Mouse (Mus musculus): ENCODE results near the gene Rrh. TPM values are rescaled to one million over a fixed set of nuclear protein-coding genes. Genes with fewer than 3 reads are reported as not detected.
A peak's percentile ranks its signal among the peaks of the same experiment; 100 is the strongest.

Gene Rrh
- total RNA-seq, 2 experiments from 2014 or later: 0.57 to 0.96 TPM

DNA sequence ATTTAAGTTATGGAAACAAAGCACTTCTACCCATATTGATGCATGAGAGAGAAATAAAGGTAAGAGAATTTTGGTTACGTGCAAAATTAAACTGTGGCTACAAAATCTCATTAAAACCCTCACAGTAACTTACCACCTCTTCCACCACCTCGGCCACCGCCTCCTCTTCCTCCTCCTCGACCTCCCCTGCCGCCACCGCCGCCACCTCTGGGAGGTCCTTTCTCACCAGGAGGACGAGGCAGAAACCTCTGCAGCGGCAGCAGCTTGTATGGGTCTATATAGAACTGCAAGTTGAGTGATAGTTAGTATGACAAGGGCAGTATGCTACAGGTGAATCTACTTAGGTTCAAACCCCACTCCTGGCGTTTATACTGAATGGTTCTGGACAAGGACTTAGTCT is 4.3 kb upstream of the Rrh start:
- DNase-seq (ENCODE audit: extremely low spot score in 1 of 2, low spot score in 2 of 2): no peak
- no peak overlapping the region for H3K4me3 ChIP-seq
- no peak for TF ChIP-seq CTCF (IDR thresholded peaks at IDR 0.05)
- intact Hi-C loops (cut with DNase I): loop anchor here (5.0 kb wide), 1 partner anchor 99 kb away; no protein-coding TSS in a partner anchor
- no peak overlapping the region for H3K27ac ChIP-seq

DNA sequence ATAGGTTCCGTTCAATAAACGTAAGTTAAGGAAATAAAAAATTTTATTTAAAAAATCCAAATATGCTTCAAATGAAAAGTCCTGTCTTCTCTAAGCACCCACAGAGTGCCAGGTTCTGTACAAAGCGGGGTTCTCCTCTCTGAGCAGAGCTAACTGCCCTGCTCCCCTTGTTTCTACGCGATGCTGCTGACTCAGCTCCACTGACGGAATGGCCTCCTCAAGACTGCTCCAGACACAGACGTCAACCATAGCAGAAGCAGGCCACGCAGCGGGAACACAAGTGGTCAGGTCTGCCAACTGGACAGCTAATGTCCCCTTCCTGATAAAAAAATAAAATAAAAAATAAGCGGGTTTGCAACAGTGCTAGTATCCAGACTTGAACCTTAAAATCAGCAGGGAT is 2.5 kb upstream of the Rrh start:
- TF ChIP-seq CTCF (IDR thresholded peaks at IDR 0.05): no peak
- Histone ChIP-seq H3K4me3 (no peak overlapping the region), H3K27ac (no peak overlapping the region)
- no peak for DNase-seq (ENCODE audit: extremely low spot score in 1 of 2, low spot score in 2 of 2)
- intact Hi-C loops (cut with DNase I): loop anchor here (5.0 kb wide), 1 partner anchor 98 kb away; no protein-coding TSS in a partner anchor

DNA sequence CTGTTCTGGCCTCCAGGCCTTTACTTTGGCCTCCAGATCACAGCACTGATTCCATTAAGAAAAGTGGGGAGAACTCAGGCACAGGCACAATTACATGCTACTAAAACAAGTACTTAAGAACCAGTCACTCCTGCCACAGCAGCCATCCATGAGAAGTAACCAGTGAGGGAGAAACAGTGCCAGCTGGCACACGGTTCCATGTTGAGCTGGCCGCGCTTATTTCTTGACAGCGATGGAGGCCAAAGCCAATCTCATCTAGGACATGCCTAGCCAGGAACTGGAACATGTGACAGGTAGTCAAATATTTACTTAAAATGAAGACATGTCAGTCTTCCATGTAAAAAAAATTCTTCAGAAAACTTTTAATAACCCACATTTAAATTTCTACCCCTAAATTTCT is 1.8 kb upstream of the Rrh start:
- Histone ChIP-seq H3K4me3 (no peak overlapping the region), H3K27ac (no peak overlapping the region)
- no peak for DNase-seq (ENCODE audit: extremely low spot score in 1 of 2, low spot score in 2 of 2)
- intact Hi-C loops (cut with DNase I): no loop called here
- TF ChIP-seq CTCF (IDR thresholded peaks at IDR 0.05): no peak

DNA sequence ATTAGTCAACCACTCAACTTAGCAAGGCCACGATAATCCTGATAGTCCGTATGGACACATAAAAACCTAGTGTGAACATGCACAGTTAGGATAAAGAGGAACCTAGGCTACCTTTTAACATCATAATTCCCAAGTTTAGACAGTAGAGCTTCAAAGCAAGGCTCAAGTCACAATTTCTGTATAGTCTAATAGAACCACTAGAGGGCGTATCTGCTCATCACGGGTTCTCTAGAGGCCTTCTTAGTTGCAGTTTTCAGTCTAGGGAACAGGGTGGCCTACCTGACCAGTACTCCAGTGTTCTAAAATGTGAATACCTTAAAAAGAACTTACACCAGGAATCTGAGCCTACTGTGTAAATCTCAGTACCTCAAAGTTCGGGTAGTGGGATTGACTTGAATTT is 906 bp upstream of the Rrh start:
- intact Hi-C loops (cut with DNase I): loop anchor here (1.0 kb wide), 1 partner anchor 256 kb away; no protein-coding TSS in a partner anchor
- Histone ChIP-seq H3K27ac (no peak overlapping the region), H3K4me3 (no peak overlapping the region)
- no peak for DNase-seq (ENCODE audit: extremely low spot score in 1 of 2, low spot score in 2 of 2)
- TF ChIP-seq CTCF (IDR thresholded peaks at IDR 0.05): peak; percentile 78

DNA sequence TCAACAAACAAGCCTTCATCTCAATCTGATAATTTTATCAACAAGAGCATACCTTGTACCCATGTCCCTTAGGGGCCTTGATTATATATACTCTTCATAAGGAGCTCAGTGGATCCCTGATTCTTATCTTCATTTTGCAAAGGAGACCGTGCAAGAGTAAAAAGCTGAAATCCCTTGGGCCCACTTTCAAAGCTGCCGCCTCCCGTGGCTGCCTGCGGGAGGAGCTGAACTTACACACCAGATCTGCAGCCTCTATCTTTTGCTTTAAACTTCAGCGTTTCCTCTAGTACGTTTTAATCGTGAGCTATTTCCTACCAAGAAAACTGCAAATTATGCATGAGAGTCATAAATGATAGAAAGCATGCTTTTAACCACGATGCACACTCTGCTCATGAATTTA is 651 bp downstream of the Rrh start:
- intact Hi-C loops (cut with DNase I): no loop called here
- no peak for TF ChIP-seq CTCF (IDR thresholded peaks at IDR 0.05)
- Histone ChIP-seq H3K4me3 (no peak overlapping the region), H3K27ac (no peak overlapping the region)
- DNase-seq (ENCODE audit: extremely low spot score in 1 of 2, low spot score in 2 of 2): no peak

DNA sequence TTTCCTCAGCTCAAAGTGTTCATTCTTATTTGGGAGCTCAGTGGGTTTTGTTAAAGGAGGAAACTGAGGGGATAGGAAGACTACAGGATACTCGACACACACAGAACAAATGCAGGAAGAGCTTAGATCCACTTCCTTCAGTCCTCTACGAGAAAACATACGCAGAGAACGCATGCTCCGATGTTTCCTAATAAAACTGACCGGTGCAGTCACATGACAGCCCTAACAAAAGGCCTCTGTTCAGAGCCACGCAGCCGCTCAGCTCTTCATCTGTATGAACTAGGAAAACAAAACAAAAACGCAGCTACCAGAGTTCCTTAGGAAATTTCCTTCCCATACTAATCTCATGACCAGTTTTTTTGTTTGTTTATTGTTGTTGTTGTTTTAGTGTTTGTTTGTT is 1.5 kb downstream of the Rrh start:
- Histone ChIP-seq H3K4me3 (no peak overlapping the region), H3K27ac (no peak overlapping the region)
- DNase-seq (ENCODE audit: extremely low spot score in 1 of 2, low spot score in 2 of 2): no peak
- no peak for TF ChIP-seq CTCF (IDR thresholded peaks at IDR 0.05)
- intact Hi-C loops (cut with DNase I): no loop called here

DNA sequence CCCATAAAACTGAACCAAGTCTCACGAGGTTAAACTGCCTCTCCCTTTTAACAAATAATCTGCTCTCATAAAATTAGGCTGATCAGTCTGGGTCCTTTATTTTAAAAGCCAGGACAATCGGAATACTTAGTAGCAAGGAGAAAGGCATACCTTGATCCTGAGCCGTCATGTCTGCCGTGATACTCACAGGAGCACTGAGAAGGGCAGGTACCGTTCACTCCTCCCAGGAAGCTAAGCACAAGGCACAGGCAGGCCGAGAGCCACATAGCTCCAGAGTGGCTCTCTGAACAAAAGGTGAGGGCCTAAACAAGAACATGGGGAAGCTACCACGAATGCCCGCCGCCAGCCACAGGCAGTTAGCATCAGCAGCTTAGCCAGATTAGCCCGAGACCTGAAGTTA is 18.6 kb downstream of the Rrh start, which contains the start of gene Lrit3:
Gene Lrit3 (minus strand): TSS at position 266 of the 400 bp plus-strand sequence.
- no peak for DNase-seq (ENCODE audit: extremely low spot score in 1 of 2, low spot score in 2 of 2)
- no peak within 1 kb of the TSS for H3K27ac ChIP-seq
- no peak within 1 kb of the TSS for H3K4me3 ChIP-seq
- TF ChIP-seq CTCF (IDR thresholded peaks at IDR 0.05): no peak
- intact Hi-C loops (cut with DNase I): no loop called here

DNA sequence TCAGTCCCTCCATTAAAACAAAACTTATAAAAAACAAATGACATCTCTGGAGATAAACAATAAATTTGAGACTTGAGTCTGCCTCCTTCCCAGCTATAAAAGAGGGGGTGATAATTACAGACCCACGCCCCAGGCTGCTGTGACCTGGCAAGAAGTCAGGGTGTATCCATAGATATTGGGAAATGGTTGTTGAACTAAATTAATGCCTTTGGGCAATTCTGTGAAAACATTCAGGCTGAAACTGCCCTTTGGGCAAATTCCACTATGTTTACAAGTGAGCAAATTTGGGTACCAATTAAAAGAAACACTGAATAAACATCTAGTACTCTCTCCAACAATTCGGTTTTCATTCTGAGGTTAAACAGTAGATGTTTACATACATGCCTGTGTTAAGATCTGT is 23.4 kb downstream of the Rrh start:
- no peak for TF ChIP-seq CTCF (IDR thresholded peaks at IDR 0.05)
- no peak for DNase-seq (ENCODE audit: extremely low spot score in 1 of 2, low spot score in 2 of 2)
- intact Hi-C loops (cut with DNase I): no loop called here

DNA sequence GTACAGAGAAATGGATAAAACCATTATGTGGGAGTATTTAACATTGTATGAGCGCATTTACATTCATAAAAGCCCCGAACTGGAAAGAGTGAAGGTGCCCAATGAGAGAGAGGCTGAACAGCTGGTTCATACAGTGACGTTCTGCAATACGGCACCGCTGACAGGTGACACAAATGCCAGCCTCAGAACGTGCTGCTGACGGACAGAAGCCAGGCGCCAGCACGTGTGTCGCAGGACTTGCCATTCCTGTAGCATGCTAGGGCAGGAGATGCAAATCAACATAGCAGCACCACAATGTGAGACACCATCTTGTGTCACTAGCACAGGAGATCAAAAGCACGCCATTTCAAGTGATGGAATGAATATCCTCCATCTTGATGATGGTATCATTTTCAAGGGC is 23.8 kb downstream of the Rrh start:
- no peak overlapping the region for H3K4me3 ChIP-seq
- intact Hi-C loops (cut with DNase I): no loop called here
- no peak overlapping the region for H3K27ac ChIP-seq
- no peak for TF ChIP-seq CTCF (IDR thresholded peaks at IDR 0.05)
- no peak for DNase-seq (ENCODE audit: extremely low spot score in 1 of 2, low spot score in 2 of 2)

More for the DNA sequence above, 23.4 kb downstream of the Rrh start:
- Histone ChIP-seq H3K4me3 (no peak overlapping the region), H3K27ac (no peak overlapping the region)

DNA sequence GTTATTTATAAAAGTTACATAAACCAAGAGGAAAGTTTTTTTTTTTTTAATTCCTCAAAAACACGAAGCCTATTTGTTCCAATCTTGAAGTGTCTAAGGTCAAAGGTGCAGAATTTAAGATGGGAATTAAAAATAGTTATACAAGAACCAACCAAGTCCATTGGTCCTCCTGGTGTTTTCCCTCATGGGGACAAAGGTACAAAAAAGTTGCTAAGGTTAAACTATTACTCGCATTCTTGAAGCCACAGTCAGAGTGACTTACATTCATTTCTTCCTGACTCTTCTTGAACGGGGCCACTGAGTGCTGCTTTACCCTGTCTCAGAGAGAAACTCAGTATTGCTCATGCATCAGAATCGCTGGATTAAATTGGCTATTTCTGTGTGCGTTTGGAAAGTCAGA is 25.0 kb downstream of the Rrh start:
- no peak for DNase-seq (ENCODE audit: extremely low spot score in 1 of 2, low spot score in 2 of 2)
- no peak for TF ChIP-seq CTCF (IDR thresholded peaks at IDR 0.05)
- Histone ChIP-seq H3K27ac (no peak overlapping the region), H3K4me3 (no peak overlapping the region)
- intact Hi-C loops (cut with DNase I): no loop called here

DNA sequence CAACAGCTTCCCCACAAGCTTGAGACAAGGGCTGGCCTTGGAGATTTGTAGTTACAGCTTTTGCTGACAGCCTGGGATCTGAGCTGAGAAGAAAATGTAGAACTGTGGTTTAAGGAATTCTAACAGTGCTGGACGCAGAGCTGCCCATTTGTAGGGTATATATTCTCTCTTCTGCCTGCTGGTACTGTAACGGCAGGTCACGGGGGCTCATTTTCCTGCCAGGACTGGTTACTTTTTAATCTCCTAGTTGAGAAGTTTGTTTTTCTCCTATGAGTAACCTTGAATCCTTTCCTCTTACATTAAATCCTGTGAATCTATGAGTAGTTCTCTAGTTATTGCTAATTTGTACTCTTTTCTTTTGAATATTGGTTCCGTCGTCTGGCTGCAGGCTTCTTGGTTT is 28.6 kb downstream of the Rrh start:
- no peak for TF ChIP-seq CTCF (IDR thresholded peaks at IDR 0.05)
- intact Hi-C loops (cut with DNase I): no loop called here
- no peak for DNase-seq (ENCODE audit: extremely low spot score in 1 of 2, low spot score in 2 of 2)
- no peak overlapping the region for H3K4me3 ChIP-seq
- H3K27ac ChIP-seq: no peak overlapping the region

DNA sequence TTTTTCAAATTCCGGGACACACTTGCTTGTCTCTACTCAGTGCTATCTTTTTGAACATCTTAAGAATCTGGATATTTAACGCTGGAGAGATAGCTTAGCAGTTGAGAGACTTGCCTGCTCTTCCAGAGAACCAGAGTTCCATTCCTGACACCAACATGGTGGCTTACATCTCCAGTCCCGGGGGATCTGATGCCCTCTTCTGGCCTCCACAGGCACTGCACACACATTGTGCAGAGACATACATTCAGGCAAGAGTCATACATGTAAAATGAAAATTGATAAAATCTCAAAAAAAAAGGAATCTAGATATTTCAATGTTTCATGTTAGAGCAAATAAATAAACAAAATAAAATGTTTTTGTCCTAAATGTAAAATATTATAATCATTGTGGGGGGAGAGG is 39.6 kb downstream of the Rrh start:
- no peak for DNase-seq (ENCODE audit: extremely low spot score in 1 of 2, low spot score in 2 of 2)
- TF ChIP-seq CTCF (IDR thresholded peaks at IDR 0.05): no peak; the same call in 1 of the 2 replicates
- intact Hi-C loops (cut with DNase I): no loop called here
- H3K4me3 ChIP-seq: no peak overlapping the region
- H3K27ac ChIP-seq: no peak overlapping the region

DNA sequence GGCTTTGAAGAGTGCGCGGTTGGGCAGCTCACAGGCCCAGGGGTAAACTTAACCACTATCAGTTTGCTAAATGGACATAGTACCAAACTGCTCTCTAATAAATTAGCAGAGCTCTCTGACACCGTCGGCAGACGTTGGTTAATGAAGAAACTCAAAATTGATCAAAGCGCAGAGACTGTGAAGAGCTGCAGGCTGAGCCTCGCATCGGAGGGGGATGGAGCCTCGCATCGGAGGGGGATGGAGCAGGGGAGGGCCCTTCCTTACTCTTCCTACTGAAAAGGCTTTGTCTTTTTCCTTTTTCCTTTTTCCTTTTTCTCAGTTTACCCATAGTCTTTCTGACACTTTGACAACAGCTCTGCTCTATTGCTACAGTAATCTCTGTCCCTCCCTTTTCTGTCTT is 41.0 kb downstream of the Rrh start:
- Histone ChIP-seq H3K4me3 (no peak overlapping the region), H3K27ac (no peak overlapping the region)
- intact Hi-C loops (cut with DNase I): no loop called here
- DNase-seq (ENCODE audit: extremely low spot score in 1 of 2, low spot score in 2 of 2): no peak
- TF ChIP-seq CTCF (IDR thresholded peaks at IDR 0.05): no peak
